Mouse (Mus musculus) hematopoietic stem cell, adult 5-6 weeks (primary cell): ENCODE data around the gene Naxd. TPM values are rescaled to one million over a fixed set of nuclear protein-coding genes. Genes with fewer than 3 reads are reported as not detected.
"Not testable (repeated sequence)": the region's sequence is repeated elsewhere in the genome, so short reads cannot be mapped to it uniquely, and the experiment has no call there.

Experiments used
- ATAC-seq, 2 experiments: fragments of 125-278 bp in 1 of 2; replicated peaks in 1 of 2; 2 replicates each; pipeline ENCODE4 v1.8.0; 2016 to 2017; ENCODE audit warnings: inconsistent platforms in 2 of 2, mild to moderate bottlenecking in 2 of 2, moderate number of reproducible peaks in 2 of 2, low read depth in 1 of 2, moderate TSS enrichment in 1 of 2; ENCODE audit not compliant: low FRiP score in 2 of 2, poor library complexity in 2 of 2, severe bottlenecking in 2 of 2, insufficient read depth in 1 of 2, low TSS enrichment in 1 of 2
- total RNA-seq: library from RNA; stranded (forward); fragments of 172-1452, 232-1000 nt; gene quantifications from 2 replicates; pipeline ENCODE4 v1.2.3, GENCODE M21; 2017

Naxd gene
- total RNA-seq, 1 experiment from 2014 or later = 53.2 TPM

DNA sequence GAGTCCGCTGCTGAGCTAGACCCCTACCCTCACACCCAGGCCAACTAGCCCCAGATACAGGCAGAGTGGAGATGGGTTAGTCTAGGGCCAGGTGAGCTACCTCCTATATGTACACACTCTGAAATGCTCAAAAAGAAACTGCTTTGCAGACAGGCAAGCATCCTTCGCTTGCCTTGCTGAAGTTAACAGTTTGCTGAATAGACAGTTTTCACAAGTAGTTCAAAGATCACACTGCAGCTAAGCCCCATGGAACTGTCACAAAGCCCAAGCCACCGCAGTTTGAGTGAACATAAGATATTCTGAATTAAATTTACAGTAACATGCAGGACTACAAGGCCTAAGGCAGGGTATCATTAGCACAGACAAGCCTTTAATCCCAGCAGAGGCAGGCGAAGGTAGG lies 41.7 kb downstream of the Naxd start:
- ATAC-seq = no peak

DNA sequence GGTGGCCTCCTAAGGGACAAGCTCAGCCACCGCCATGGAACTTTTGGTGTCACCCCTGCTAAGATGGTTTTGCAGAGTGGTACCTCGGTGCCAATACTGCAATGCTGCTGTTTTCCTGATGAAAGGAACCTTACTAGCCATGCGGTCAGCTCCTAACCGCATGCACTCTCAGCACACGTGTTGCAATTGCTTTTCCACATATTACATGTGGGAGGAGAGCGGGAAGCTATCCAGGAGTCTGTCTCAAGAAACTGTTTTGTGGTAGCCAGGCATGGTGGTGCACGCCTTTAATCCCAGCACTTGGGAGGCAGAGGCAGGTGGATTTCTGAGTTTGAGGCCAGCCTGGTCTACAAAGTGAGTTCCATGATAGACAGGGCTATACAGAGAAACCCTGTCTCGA lies 42.9 kb downstream of the Naxd start:
- no peak for ATAC-seq

DNA sequence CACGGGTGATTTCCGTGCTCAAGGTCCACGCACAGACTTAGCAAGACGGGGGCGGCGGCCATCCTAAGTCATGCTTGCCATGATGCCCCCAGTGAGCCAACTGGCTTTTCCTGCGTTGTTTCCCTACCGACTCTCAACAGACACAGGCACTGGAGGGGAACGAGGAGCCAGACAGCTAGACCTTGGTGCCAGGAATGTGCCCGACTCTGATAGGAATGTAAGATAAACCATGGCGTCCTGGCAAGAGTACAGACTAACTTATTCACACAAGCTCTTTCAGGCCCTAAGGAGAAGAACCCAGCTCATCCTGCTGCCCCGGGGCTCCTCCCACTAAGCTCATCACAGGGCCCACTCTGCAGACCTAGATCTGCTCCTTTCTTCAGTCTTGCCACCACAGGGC lies 44.7 kb downstream of the Naxd start:
- no peak for ATAC-seq

GRCm38 (mm10) chr8:11542866-11543265 lies 45.6 kb downstream of the Naxd start:
- ATAC-seq = no peak

DNA sequence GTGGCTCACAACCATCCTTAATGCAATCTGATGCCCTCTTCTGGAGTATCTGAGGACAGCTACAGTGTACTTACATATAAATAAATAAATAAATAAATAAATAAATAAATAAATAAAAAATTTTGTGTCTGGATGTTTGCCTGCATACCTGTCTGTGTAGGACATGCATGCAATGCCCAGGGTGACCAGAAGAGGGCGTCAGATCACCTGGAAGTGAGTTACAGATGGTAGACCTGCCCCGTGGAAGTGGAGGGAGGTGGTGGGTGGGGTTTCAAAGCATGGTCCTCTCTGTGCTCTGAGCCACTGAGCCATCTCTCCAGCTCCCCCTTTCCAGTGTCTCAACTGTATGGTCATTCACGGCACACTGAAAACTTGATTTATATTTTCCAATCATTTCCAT lies 47.1 kb downstream of the Naxd start:
- no peak; a peak in 1 of 4 replicates for ATAC-seq

DNA sequence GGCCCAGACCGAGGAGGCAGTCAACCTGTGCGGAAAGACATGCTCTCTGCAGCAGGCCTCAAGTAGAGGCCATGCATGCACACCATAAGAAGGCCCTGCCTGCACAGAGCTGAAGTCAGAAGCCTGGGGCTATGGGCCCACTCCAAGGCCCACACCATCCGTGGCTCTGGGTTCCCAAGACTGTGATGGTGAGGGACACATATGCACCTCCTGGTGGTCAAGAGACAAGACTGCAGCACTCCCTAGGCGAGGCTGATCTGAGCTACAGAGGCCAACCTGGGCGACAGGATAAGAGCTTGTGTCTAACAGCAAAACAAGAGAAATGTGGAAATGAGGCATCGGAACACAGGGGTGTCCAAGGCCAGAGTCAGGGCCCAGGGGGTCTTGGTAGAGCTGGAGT lies 49.8 kb downstream of the Naxd start:
- ATAC-seq = peak in 1 of 2 experiments; percentile 49; a peak in 2 of 4 replicates

- 0 out of 4 replicates have a peak, but pooled peaks of 1 of the 2 experiments have one; percentile 41 for ATAC-seq
These were observed 52.4 kb downstream of the Naxd start for GRCm38 (mm10) chr8:11549706-11550105.

DNA sequence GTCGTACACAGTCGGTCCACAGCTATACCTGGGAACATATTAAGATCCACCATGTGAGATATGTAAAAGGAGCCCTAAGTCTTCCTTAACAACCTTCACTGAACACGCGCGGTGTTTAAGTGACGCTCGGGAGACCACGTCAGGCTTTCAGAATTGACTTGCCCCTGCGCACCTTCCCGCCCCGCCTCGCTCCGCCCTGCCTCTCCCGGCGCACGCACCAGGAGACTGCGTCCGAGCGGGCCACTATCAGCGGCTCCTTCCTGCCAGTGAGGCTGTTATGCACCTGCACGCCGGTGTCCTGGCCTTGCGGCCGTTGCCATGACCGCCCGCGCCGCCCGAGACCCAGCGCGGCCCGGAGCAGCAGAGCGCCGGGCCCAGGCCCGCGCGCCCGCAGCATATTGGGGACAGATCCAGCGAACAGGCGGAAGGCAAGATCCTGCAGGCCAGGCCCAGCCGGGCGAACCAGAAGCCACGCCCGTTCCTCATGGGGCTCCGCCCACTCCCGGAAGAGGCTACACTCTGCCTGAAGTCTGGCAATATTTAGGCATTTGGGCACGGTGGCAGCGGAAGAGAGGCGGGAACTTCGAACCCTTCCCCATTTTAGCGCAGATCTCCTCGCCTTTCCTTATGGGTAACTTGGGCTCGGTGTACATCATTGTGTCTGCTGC lies 53.1 kb downstream of the Naxd start, which contains the start of gene Cars2:
Gene Cars2, minus strand, starts transcription at position 503 of the 668 bp plus-strand sequence.
- ATAC-seq = peak; percentile 73 to 80

- not testable (repeated sequence) for ATAC-seq
These were observed 54.2 kb downstream of the Naxd start for GRCm38 (mm10) chr8:11551497-11551896.

DNA sequence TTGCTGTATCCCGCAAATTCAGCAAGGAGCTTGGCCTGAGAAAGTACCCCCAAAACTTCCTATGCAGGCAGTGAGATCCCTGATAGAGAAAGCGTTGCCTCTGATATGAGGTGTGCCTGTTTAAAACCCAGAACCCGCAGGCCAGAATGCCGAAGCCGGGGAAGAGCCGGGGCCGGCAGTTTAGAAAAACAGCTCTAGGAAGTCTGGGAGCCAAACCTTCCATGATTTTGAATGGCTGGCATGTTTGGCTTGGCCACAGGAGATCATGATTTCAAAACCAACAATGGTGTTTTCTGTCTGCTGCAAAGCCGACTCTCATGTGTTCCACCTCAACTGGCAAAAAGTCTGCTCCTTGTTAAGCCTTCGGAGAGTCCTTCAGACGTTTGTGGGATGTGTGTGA lies 55.1 kb downstream of the Naxd start:
- ATAC-seq = no peak

GRCm38 (mm10) chr8:11554799-11555719 lies 57.8 kb downstream of the Naxd start, which contains the start of gene Ing1:
TSS of gene Ing1 (plus strand) at chr8:11555571.
- peak; percentile 30 to 46 for ATAC-seq

DNA sequence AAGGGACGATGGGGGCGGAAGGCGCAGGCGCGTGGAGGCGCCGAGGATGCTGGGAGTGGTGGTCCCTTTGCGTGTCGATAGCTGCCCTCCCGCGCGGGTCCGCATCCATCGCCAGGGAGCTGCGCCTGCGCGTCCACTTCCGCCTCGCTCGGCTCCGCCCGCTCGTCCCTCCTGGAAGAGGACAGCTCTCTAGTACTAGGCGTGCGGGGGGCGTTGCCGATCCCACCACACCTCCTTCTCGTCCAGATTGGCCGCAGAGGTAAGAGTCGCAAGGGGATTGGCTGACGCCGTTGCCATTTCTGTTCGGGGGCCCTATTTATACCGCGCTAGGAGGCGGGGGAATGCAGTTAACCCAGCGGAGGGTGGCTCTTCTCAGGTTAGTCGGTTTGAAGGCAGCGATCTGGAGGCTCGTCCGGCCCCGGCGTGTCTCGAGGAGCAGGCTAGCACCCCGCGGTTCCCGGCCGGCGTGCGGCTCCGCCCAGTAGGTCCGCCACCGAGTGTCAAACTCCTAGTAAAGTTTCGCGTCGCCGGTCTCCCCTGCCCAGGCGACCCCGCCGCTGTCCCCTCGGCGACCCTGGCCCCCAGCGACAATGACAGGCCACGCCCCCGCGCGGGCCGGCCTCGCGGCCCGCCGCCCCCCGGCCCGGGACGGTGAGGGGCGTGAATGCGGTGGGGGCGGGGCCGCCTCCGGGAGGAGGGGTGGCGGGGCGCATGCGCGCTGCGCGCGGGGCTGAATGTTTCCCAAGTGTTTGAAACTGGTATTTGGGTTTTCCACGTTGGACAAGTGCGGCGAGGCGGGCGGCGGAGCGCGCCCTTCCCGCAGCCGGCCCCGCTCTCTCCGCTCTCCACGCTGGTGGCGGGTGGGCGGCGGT lies 58.6 kb downstream of the Naxd start:
- ATAC-seq = peak; percentile 58 to 61

- no peak for ATAC-seq
These were observed 59.6 kb downstream of the Naxd start for GRCm38 (mm10) chr8:11556691-11557423.

- ATAC-seq = no peak
These were observed 60.1 kb downstream of the Naxd start for GRCm38 (mm10) chr8:11557424-11557767.

DNA sequence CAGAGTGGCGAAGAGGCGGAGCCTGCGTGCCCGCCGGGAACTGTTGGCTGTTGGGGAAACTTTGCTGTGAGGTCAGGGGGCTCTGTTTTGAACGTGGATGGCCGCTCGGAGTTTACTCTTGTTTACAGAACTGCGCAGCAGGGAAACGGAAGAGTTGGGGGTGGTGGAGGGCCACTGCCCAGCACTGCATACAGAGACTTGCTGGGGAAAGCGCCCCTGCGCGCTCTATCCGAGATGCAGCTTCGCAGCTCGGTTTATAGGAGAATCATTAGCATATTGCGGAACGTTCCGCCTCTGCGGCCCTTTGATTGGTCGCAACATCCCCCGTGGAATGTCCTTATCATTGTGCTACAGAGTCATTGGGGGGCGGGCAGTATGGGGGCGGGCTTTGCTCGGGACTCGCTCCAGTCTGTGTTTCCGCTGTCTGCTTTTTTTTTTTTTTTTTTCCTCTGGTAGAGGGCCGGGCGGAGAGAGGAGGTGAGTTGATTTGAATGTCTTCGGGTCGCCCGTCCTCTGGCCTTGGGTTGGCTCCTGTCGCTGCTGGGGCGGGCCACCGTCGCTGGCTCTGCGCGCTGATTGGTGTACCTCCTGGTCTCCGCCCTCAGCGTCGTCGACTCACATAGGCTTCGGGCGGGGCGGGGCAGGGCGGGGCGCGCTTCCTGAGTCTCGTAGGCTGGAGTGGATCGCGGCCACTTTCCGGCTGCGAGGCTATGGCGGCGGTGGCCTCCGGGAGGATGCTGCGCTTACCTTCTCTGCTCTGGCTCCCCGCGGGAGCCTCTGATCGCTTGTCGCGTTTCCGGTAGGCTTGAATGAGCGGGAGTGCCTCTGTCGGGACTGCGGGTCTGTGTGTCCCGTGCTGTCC lies 60.7 kb downstream of the Naxd start:
- peak; percentile 69 to 79 for ATAC-seq

DNA sequence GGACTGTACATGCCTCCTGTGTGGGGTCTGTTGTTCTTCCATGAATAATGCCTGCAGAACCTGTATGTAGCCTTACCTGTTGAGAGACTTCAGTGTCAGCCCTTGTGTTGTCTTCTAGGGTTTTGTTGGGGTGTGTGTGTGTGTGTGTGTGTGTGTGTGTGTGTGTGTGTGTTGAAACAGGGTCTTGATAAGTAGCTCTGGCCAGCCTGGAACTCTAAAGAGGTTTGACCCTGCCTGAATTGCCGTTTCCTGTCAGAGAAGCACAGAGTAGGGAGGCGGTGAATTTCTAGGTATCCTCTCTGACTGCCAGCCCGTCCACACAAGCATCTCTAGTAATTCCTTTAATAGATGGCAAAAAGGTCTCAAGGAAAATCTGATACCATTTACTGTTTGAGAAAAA lies 62.2 kb downstream of the Naxd start:
- ATAC-seq = no peak
